Mouse (Mus musculus) lung, embryonic 16.5 days (tissue): Measurements from ENCODE around the gene Fam167b. TPM values are rescaled to one million over a fixed set of nuclear protein-coding genes. Genes with fewer than 3 reads are reported as not detected.
A peak's percentile ranks its signal among the peaks of the same experiment; 100 is the strongest.

Source experiments
- ATAC-seq: fragments of 200-750 bp; cut with Nextera tagmentation; 2 replicates; pipeline ENCODE4 v1.8.0; 2017; ENCODE audit warnings: low read depth, mild to moderate bottlenecking, moderate library complexity
- H3K27ac ChIP-seq: fragments of 300-500 bp; sonication (generic); 2 replicates; pipeline ENCODE4 v1.5.1; 2014; ENCODE audit warnings: mild to moderate bottlenecking, control low read depth, low read length
- H3K27me3 ChIP-seq: fragments of 300-500 bp; sonication (generic); 2 replicates; pipeline ENCODE4 v1.6.1; 2014; ENCODE audit warnings: low read depth, low read length, mixed read lengths; ENCODE audit not compliant: control insufficient read depth, insufficient read depth
- H3K36me3 ChIP-seq: fragments of 300-500 bp; sonication (generic); 2 replicates; pipeline ENCODE4 v1.6.1; 2014; ENCODE audit warnings: low read length; ENCODE audit not compliant: control insufficient read depth, insufficient read depth
- H3K4me1 ChIP-seq: fragments of 300-500 bp; sonication (generic); replicated peaks from 2 replicates; pipeline ENCODE4 v1.6.1; 2014; ENCODE audit warnings: low read length, mixed read lengths; ENCODE audit not compliant: control insufficient read depth, insufficient read depth
- H3K4me2 ChIP-seq: fragments of 300-500 bp; sonication (generic); 2 replicates; pipeline ENCODE4 v1.6.1; 2014; ENCODE audit warnings: low read depth, low read length, control low read depth
- H3K4me3 ChIP-seq: fragments of 300-500 bp; sonication (generic); 2 replicates; pipeline ENCODE4 v1.5.1; 2014; ENCODE audit warnings: mild to moderate bottlenecking, low read length, control low read depth
- H3K9ac ChIP-seq: fragments of 300-500 bp; sonication (generic); 2 replicates; pipeline ENCODE4 v1.6.1; 2014; ENCODE audit warnings: low read length, control low read depth
- H3K9me3 ChIP-seq: fragments of 300-500 bp; sonication (generic); 2 replicates; pipeline ENCODE4 v1.6.1; 2016; ENCODE audit warnings: low read length; ENCODE audit not compliant: control insufficient read depth
- WGBS: fragments of 180-500 bp; shearing (Covaris S2); extraction: QIAGEN DNeasy Blood & Tissue Kit; methylation state at CpG from one replicate; pipeline ENCODE4 v1.1.7; 2014; 5-methylcytosine and 5-hydroxymethylcytosine counted together
- polyA plus RNA-seq: library from polyadenylated mRNA; unstranded; fragments of >200 nt; fragmentation: Nextera tagmentation; extraction: Ambion mirVana; gene quantifications from 2 replicates; pipeline ENCODE4 v1.2.1, GENCODE M21; 2015

Fam167b gene
- polyA plus RNA-seq, 1 experiment from 2014 or later = 5.3 TPM

- Histone ChIP-seq H3K4me3 (no peak overlapping the region), H3K4me1 (no peaks in the 10 kb centered on the region), H3K4me2 (no peak overlapping the region), H3K27ac (no peak overlapping the region), H3K9ac (no peak overlapping the region), H3K9me3 (no peaks in the 10 kb centered on the region), H3K36me3 (peaks cover 13% of the 10 kb centered on the region; the same call in 1 of the 2 replicates), H3K27me3 (no peaks in the 10 kb centered on the region)
- ATAC-seq = no peak
- 58% methylated on average over 4 of the region's 4 CpGs for WGBS
Observed at GRCm38 (mm10) chr4:129610472-129610871, 32.1 kb upstream of the Fam167b start.

- no peaks in the 10 kb centered on the region for H3K4me1 ChIP-seq
- peaks cover 13% of the 10 kb centered on the region; the same call in 1 of the 2 replicates for H3K36me3 ChIP-seq
- no peak for ATAC-seq
- WGBS = 74% methylated on average over 4 of the region's 4 CpGs
- H3K27me3 ChIP-seq = no peaks in the 10 kb centered on the region
- H3K9ac ChIP-seq = no peak overlapping the region
- H3K9me3 ChIP-seq = no peaks in the 10 kb centered on the region
- H3K4me3 ChIP-seq = no peak overlapping the region
- no peak overlapping the region for H3K4me2 ChIP-seq
- no peak overlapping the region for H3K27ac ChIP-seq
Observed at GRCm38 (mm10) chr4:129610026-129610425, 31.7 kb upstream of the Fam167b start.

- Histone ChIP-seq H3K27ac (no peak overlapping the region), H3K9ac (no peak overlapping the region), H3K4me2 (no peak overlapping the region), H3K4me3 (no peak overlapping the region), H3K36me3 (peaks cover 18% of the 10 kb centered on the region; the same call in 1 of the 2 replicates), H3K27me3 (no peaks in the 10 kb centered on the region), H3K9me3 (no peaks in the 10 kb centered on the region), H3K4me1 (no peaks in the 10 kb centered on the region)
- no peak for ATAC-seq
- 72% methylated on average over 12 of the region's 12 CpGs for WGBS
Observed at GRCm38 (mm10) chr4:129609139-129609631, 30.8 kb upstream of the Fam167b start.

GRCm38 (mm10) chr4:129608426-129609025 lies 30.2 kb upstream of the Fam167b start:
- no peaks in the 10 kb centered on the region for H3K27me3 ChIP-seq
- 31% methylated on average over 7 of the region's 7 CpGs for WGBS
- no peaks in the 10 kb centered on the region for H3K4me1 ChIP-seq
- no peak overlapping the region for H3K27ac ChIP-seq
- no peak overlapping the region for H3K4me2 ChIP-seq
- H3K4me3 ChIP-seq = no peak overlapping the region
- H3K36me3 ChIP-seq = peaks cover 22% of the 10 kb centered on the region; the same call in 1 of the 2 replicates
- ATAC-seq = peak; percentile 86
- no peak overlapping the region for H3K9ac ChIP-seq
- no peaks in the 10 kb centered on the region for H3K9me3 ChIP-seq

- H3K27ac ChIP-seq = peak within 1 kb of the TSS; percentile 73
- no peaks in the 10 kb centered on the region for H3K9me3 ChIP-seq
- peak within 1 kb of the TSS; percentile 92 for H3K4me3 ChIP-seq
- WGBS = under 1% methylated on average over 73 of the region's 74 CpGs
- H3K4me2 ChIP-seq = peak within 1 kb of the TSS; percentile 78
- H3K9ac ChIP-seq = peak within 1 kb of the TSS; percentile 95
- peaks cover 24% of the 10 kb centered on the region; the same call in 1 of the 2 replicates for H3K36me3 ChIP-seq
- H3K4me1 ChIP-seq = peaks cover 15% of the 10 kb centered on the region
- peak; percentile 93 for ATAC-seq
- H3K27me3 ChIP-seq = no peaks in the 10 kb centered on the region
Observed at GRCm38 (mm10) chr4:129600233-129601158, 22.1 kb upstream of the Fam167b start, which contains the start of the genes Eif3i and Tmem234. Gene Eif3i, minus strand, starts transcription at chr4:129600648. Gene Tmem234, plus strand, starts transcription at chr4:129600668.

DNA sequence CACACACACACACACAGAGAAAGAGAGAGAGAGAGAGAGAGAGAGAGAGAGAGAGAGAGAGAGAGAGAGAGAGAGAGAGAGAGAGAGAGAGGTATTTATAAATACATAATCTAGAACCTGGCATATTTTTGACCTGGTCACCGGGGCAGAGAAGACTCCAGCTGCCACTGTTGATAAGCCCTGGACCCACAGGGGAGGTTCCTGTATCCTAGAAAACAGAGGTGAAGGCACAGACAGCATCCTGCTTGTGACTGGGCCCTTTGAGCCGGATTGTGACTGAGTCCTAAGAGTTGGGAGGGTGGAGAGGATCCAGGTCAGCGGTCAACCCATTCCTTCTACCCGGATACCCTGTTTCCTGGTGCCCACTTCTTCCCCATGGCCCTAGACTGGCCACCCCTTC lies 10.5 kb upstream of the Fam167b start:
- Histone ChIP-seq H3K4me2 (no peak overlapping the region), H3K9me3 (no peaks in the 10 kb centered on the region), H3K4me1 (peaks cover 3% of the 10 kb centered on the region), H3K27ac (no peak overlapping the region), H3K36me3 (peaks cover 30% of the 10 kb centered on the region), H3K27me3 (no peaks in the 10 kb centered on the region), H3K9ac (no peak overlapping the region), H3K4me3 (no peak overlapping the region)
- WGBS = 76% methylated on average over 4 of the region's 4 CpGs
- ATAC-seq = no peak

GRCm38 (mm10) chr4:129586943-129587342 lies 8.6 kb upstream of the Fam167b start:
- Histone ChIP-seq H3K36me3 (peaks cover 16% of the 10 kb centered on the region), H3K9me3 (no peaks in the 10 kb centered on the region), H3K4me2 (no peak overlapping the region), H3K4me3 (no peak overlapping the region), H3K4me1 (peaks cover 3% of the 10 kb centered on the region), H3K27me3 (no peaks in the 10 kb centered on the region), H3K9ac (no peak overlapping the region), H3K27ac (no peak overlapping the region)
- ATAC-seq = no peak
- 30% methylated on average over 1 of the region's 1 CpGs for WGBS

- Histone ChIP-seq H3K27ac (no peak overlapping the region), H3K27me3 (no peaks in the 10 kb centered on the region), H3K9ac (no peak overlapping the region), H3K36me3 (peaks cover 5% of the 10 kb centered on the region), H3K4me2 (peak overlapping the region; percentile 76; the same call in 1 of the 2 replicates), H3K4me1 (peaks cover 3% of the 10 kb centered on the region), H3K9me3 (no peaks in the 10 kb centered on the region), H3K4me3 (no peak overlapping the region)
- ATAC-seq = no peak
- WGBS = 76% methylated on average over 9 of the region's 9 CpGs
Observed at GRCm38 (mm10) chr4:129585773-129586172, 7.4 kb upstream of the Fam167b start.
